ENCODE assay signal across 14 mouse cellular contexts in genomic region chr4:68461783-68462182, GRCm38 (mm10).
DNase-seq lines count a peak whose midpoint lies in the region; ATAC-seq and TF ChIP-seq lines count a peak whose summit lies in the region.
"Had no signal": no experiment of that assay in that cellular context is flagged by ENCODE, and none has a peak within 500 bp of the region (broad histone marks: within the 10 kb centered on the region; RNA-seq: fewer than 3 reads in every experiment).

No protein-coding gene starts in this region.

- no peak for ATAC-seq in midbrain, postnatal 0 days (ENCODE audit: low FRiP score)
- ATAC-seq in midbrain, embryonic 16.5 days, result no peak
- ATAC-seq: intestine, embryonic 16.5 days; midbrain, embryonic 13.5 days had no signal

- H3K36me3 ChIP-seq in midbrain, postnatal 0 days (ENCODE audit: insufficient read depth, low read length), result no peaks in the 10 kb centered on the region
- H3K36me3 ChIP-seq in midbrain, embryonic 16.5 days (ENCODE audit: control insufficient read depth, insufficient read depth, low read length), result no peaks in the 10 kb centered on the region
- H3K36me3 ChIP-seq: liver, embryonic 13.5 days; midbrain, embryonic 13.5 days had no signal

- no peaks in the 10 kb centered on the region for H3K27me3 ChIP-seq in midbrain, postnatal 0 days (ENCODE audit: insufficient read depth, low read length)
- H3K27me3 ChIP-seq in midbrain, embryonic 16.5 days (ENCODE audit: control insufficient read depth, insufficient read depth, low read depth, low read length), result no peaks in the 10 kb centered on the region
- H3K27me3 ChIP-seq: CH12.LX; liver, embryonic 13.5 days; midbrain, embryonic 13.5 days had no signal

- no peak overlapping the region for H3K9ac ChIP-seq in midbrain, postnatal 0 days (replicated peaks; ENCODE audit: low read length, poor library complexity, severe bottlenecking)
- H3K9ac ChIP-seq in midbrain, embryonic 16.5 days (ENCODE audit: low read depth, low read length), result no peak overlapping the region
- H3K9ac ChIP-seq: liver, embryonic 13.5 days; midbrain, embryonic 13.5 days had no signal

- no peak overlapping the region for H3K27ac ChIP-seq in midbrain, postnatal 0 days (ENCODE audit: low read depth, low read length)
- H3K27ac ChIP-seq in midbrain, embryonic 16.5 days (ENCODE audit: low read length), result no peak overlapping the region
- H3K27ac ChIP-seq: liver, embryonic 13.5 days; midbrain, embryonic 13.5 days had no signal

- no peaks in the 10 kb centered on the region for H3K4me1 ChIP-seq in midbrain, postnatal 0 days (ENCODE audit: insufficient read depth, low read length)
- H3K4me1 ChIP-seq in midbrain, embryonic 16.5 days (ENCODE audit: control insufficient read depth, insufficient read depth, low read length), result no peaks in the 10 kb centered on the region
- H3K4me1 ChIP-seq: liver, embryonic 13.5 days; midbrain, embryonic 13.5 days had no signal

- no peak overlapping the region for H3K4me2 ChIP-seq in midbrain, postnatal 0 days (ENCODE audit: low read depth, low read length, poor library complexity, severe bottlenecking)
- H3K4me2 ChIP-seq in midbrain, embryonic 16.5 days (ENCODE audit: low read length), result no peak overlapping the region
- H3K4me2 ChIP-seq: liver, embryonic 13.5 days; midbrain, embryonic 13.5 days had no signal

- no peaks in the 10 kb centered on the region for H3K9me3 ChIP-seq in midbrain, postnatal 0 days (ENCODE audit: low read length)
- no peaks in the 10 kb centered on the region for H3K9me3 ChIP-seq in midbrain, embryonic 16.5 days (replicated peaks; ENCODE audit: control insufficient read depth, low read length, poor library complexity, severe bottlenecking)
- H3K9me3 ChIP-seq: liver, embryonic 13.5 days; midbrain, embryonic 13.5 days had no signal

- H3K4me3 ChIP-seq in midbrain, postnatal 0 days (ENCODE audit: low read depth, low read length), result no peak overlapping the region
- H3K4me3 ChIP-seq in midbrain, embryonic 16.5 days (ENCODE audit: low read depth, low read length), result no peak overlapping the region
- H3K4me3 ChIP-seq: liver, embryonic 13.5 days; midbrain, embryonic 13.5 days had no signal

- peak; percentile 63 for DNase-seq in midbrain, postnatal 0 days (ENCODE audit: low spot score)
- peak; percentile 56 for DNase-seq in cerebellum, adult 8-10 months
- DNase-seq in layer of hippocampus, adult 18-20 months (ENCODE audit: low spot score in 2 of 2), result peak; percentile 50 to 83
- DNase-seq in gastrocnemius, adult 18-20 months (ENCODE audit: low spot score), result no peak
- no peak for DNase-seq in Muller cell, postnatal 12 days (ENCODE audit: inconsistent ontology term)
- no peak for DNase-seq in adrenal gland, postnatal 25 days
- DNase-seq: adrenal gland, adult 2 months; kidney, postnatal 36 days; liver, embryonic 13.5 days; lung, postnatal 14 days had no signal

- TF ChIP-seq CTCF in midbrain, postnatal 0 days (IDR thresholded peaks at IDR 0.05), result no peak

Comparison
In these comparisons a context has a peak if more than half of its experiments do, and no peak if none do; other contexts are left out.
1. DNase-seq: peak in midbrain, postnatal 0 days (single experiment), cerebellum, adult 8-10 months (single experiment) and layer of hippocampus, adult 18-20 months (2 of 2); none in gastrocnemius, adult 18-20 months (single experiment), Muller cell, postnatal 12 days (single experiment) and adrenal gland, postnatal 25 days (single experiment).